Mouse (Mus musculus): ENCODE results near the gene Zfpl1.
"Not testable (repeated sequence)": the region's sequence is repeated elsewhere in the genome, so short reads cannot be mapped to it uniquely, and the experiment has no call there.

The Zfpl1 gene

GRCm38 (mm10) chr19:6057313-6058096, 27.3 kb downstream of the Zfpl1 start, which contains the start of the genes Mrpl49 and Fau:
Gene Mrpl49, minus strand, starts transcription at chr19:6057785.
Gene Fau, plus strand, starts transcription at chr19:6057844.
- peak; percentile 100 for DNase-seq

GRCm38 (mm10) chr19:6056696-6057095, 28.1 kb downstream of the Zfpl1 start:
- no peak for DNase-seq

- peak in 1 of 2 experiments; percentile 11 for DNase-seq
Measured at GRCm38 (mm10) chr19:6054296-6054695, 30.5 kb downstream of the Zfpl1 start.

- no peak for DNase-seq
Measured at GRCm38 (mm10) chr19:6052516-6052915, 32.2 kb downstream of the Zfpl1 start.

GRCm38 (mm10) chr19:6048681-6049410, 35.9 kb downstream of the Zfpl1 start:
- DNase-seq: peak in 1 of 2 experiments; percentile 2

GRCm38 (mm10) chr19:6047899-6048166, 36.9 kb downstream of the Zfpl1 start:
- peak in 1 of 2 experiments; percentile 18 for DNase-seq

GRCm38 (mm10) chr19:6047154-6047898, 37.4 kb downstream of the Zfpl1 start:
- no peak for DNase-seq

- peak; percentile 89 to 94 for DNase-seq
Measured at GRCm38 (mm10) chr19:6046294-6047153, 38.2 kb downstream of the Zfpl1 start, which contains the start of gene Syvn1. Gene Syvn1, plus strand, starts transcription at chr19:6046576.

GRCm38 (mm10) chr19:6045366-6046293, 39.1 kb downstream of the Zfpl1 start:
- DNase-seq: no peak

GRCm38 (mm10) chr19:6044102-6044501, 40.7 kb downstream of the Zfpl1 start:
- not testable (repeated sequence) for DNase-seq

- no peak for DNase-seq
Measured at GRCm38 (mm10) chr19:6042293-6042692, 42.5 kb downstream of the Zfpl1 start.

GRCm38 (mm10) chr19:6040002-6040401, 44.8 kb downstream of the Zfpl1 start:
- no peak for DNase-seq

GRCm38 (mm10) chr19:6038326-6038725, 46.4 kb downstream of the Zfpl1 start:
- no peak for DNase-seq

- no peak for DNase-seq
Measured at GRCm38 (mm10) chr19:6037695-6038094, 47.1 kb downstream of the Zfpl1 start.

GRCm38 (mm10) chr19:6035966-6036585, 48.7 kb downstream of the Zfpl1 start:
- DNase-seq: no peak

Data from kidney, postnatal 4 days (tissue).